Mouse (Mus musculus) intestine, postnatal 0 days (tissue): ENCODE results near the gene Sgsm1. TPM values are rescaled to one million over a fixed set of nuclear protein-coding genes. Genes with fewer than 3 reads are reported as not detected.
A peak's percentile ranks its signal among the peaks of the same experiment; 100 is the strongest.

Experiments
- ATAC-seq: fragments of 200-750 bp; cut with Nextera tagmentation; 2 replicates; pipeline ENCODE4 v1.8.0; 2017; ENCODE audit warnings: mild to moderate bottlenecking, moderate TSS enrichment, moderate library complexity
- H3K27ac ChIP-seq: fragments of 300-500 bp; sonication (generic); 2 replicates; pipeline ENCODE4 v1.5.1; 2014; ENCODE audit warnings: mild to moderate bottlenecking, low read depth, low read length, moderate library complexity
- H3K27me3 ChIP-seq: fragments of 300-500 bp; sonication (generic); replicated peaks from 2 replicates; pipeline ENCODE4 v1.6.1; 2014; ENCODE audit warnings: low read length, mixed read lengths; ENCODE audit not compliant: control insufficient read depth, insufficient read depth
- H3K36me3 ChIP-seq: fragments of 300-500 bp; sonication (generic); 2 replicates; pipeline ENCODE4 v1.6.1; 2014; ENCODE audit warnings: mild to moderate bottlenecking, moderate library complexity; ENCODE audit not compliant: control insufficient read depth, insufficient read depth
- H3K4me1 ChIP-seq: fragments of 300-500 bp; sonication (generic); replicated peaks from 2 replicates; pipeline ENCODE4 v1.6.1; 2014; ENCODE audit warnings: antibody characterized with exemption, low read length, mixed read lengths; ENCODE audit not compliant: control insufficient read depth, insufficient read depth
- H3K4me2 ChIP-seq: fragments of 300-500 bp; sonication (generic); replicated peaks from 2 replicates; pipeline ENCODE4 v1.6.1; 2014; ENCODE audit warnings: low read depth, mild to moderate bottlenecking, moderate library complexity
- H3K4me3 ChIP-seq: fragments of 300-500 bp; sonication (generic); 2 replicates; pipeline ENCODE4 v1.5.1; 2014; ENCODE audit warnings: low read depth, low read length
- H3K9ac ChIP-seq: fragments of 300-500 bp; sonication (generic); 2 replicates; pipeline ENCODE4 v1.6.1; 2014; ENCODE audit warnings: mild to moderate bottlenecking, low read depth, low read length
- H3K9me3 ChIP-seq: fragments of 300-500 bp; sonication (generic); 2 replicates; pipeline ENCODE4 v1.6.1; 2016; ENCODE audit warnings: mixed run types; ENCODE audit not compliant: control insufficient read depth
- CTCF ChIP-seq: sonication (generic); IDR thresholded peaks from 2 replicates; pipeline ENCODE4 v1.5.1; 2016; ENCODE audit warnings: low read depth, mild to moderate bottlenecking, control low read depth, antibody characterized with exemption, moderate library complexity
- WGBS: fragments of 180-500 bp; shearing (Covaris S2); extraction: QIAGEN DNeasy Blood & Tissue Kit; methylation state at CpG from one replicate; pipeline ENCODE4 v1.1.7; 2014; 5-methylcytosine and 5-hydroxymethylcytosine counted together
- polyA plus RNA-seq: library from polyadenylated mRNA; unstranded; fragments of >200 nt; fragmentation: Nextera tagmentation; extraction: Ambion mirVana; gene quantifications from 2 replicates; pipeline ENCODE4 v1.2.1, GENCODE M21; 2015

The Sgsm1 gene
- polyA plus RNA-seq, 1 experiment from 2014 or later: 4.0 TPM

DNA sequence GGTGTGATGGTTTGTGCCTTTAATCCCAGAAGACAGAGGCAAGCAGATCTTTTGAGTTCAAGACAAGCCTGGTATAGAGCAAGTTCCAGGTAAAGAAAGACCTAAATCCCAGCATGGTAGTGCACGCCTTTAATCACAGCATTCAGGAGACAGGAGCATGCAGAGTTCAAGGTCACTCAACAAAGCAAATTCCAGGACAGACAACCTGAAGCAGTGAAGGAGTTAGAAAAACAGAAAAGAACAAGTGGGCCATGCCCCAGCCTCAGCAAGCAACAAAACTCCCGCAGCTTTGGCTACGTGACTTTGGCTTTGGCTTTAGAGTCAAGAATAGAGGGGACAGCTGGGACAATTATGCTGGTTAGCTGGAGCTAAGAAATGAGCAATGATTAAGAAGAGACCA lies 19.6 kb upstream of the Sgsm1 start:
- no peaks in the 10 kb centered on the region for H3K9me3 ChIP-seq

GRCm38 (mm10) chr5:113329463-113329862 lies 18.9 kb upstream of the Sgsm1 start:
- H3K36me3 ChIP-seq: no peaks in the 10 kb centered on the region
- H3K4me1 ChIP-seq: no peaks in the 10 kb centered on the region
- H3K4me2 ChIP-seq: no peak overlapping the region
- no peak overlapping the region for H3K27ac ChIP-seq
- H3K9me3 ChIP-seq: no peaks in the 10 kb centered on the region
- ATAC-seq: no peak
- H3K9ac ChIP-seq: no peak overlapping the region
- no peak for TF ChIP-seq CTCF
- peaks cover 27% of the 10 kb centered on the region for H3K27me3 ChIP-seq
- H3K4me3 ChIP-seq: no peak overlapping the region
- 89% methylated on average over 8 of the region's 8 CpGs for WGBS

More for the DNA sequence above, 19.6 kb upstream of the Sgsm1 start:
- H3K4me3 ChIP-seq: no peak overlapping the region
- H3K9ac ChIP-seq: no peak overlapping the region
- 81% methylated on average over 3 of the region's 3 CpGs for WGBS
- TF ChIP-seq CTCF: no peak
- no peaks in the 10 kb centered on the region for H3K4me1 ChIP-seq
- H3K36me3 ChIP-seq: no peaks in the 10 kb centered on the region
- ATAC-seq: no peak
- no peak overlapping the region for H3K27ac ChIP-seq
- H3K4me2 ChIP-seq: no peak overlapping the region
- peaks cover 28% of the 10 kb centered on the region for H3K27me3 ChIP-seq

- TF ChIP-seq CTCF: no peak
- Histone ChIP-seq H3K36me3 (no peaks in the 10 kb centered on the region), H3K27ac (no peak overlapping the region), H3K9me3 (no peaks in the 10 kb centered on the region), H3K4me2 (peak overlapping the region; percentile 67), H3K9ac (no peak overlapping the region), H3K4me3 (peak overlapping the region; percentile 35), H3K27me3 (peaks cover 15% of the 10 kb centered on the region; the same call in 1 of the 2 replicates), H3K4me1 (no peaks in the 10 kb centered on the region)
- 2% methylated on average over 38 of the region's 38 CpGs for WGBS
- ATAC-seq: peak; percentile 49; the same call in 1 of the 2 replicates
Observed at GRCm38 (mm10) chr5:113323784-113324638, 13.4 kb upstream of the Sgsm1 start.

GRCm38 (mm10) chr5:113313998-113314397 lies 3.4 kb upstream of the Sgsm1 start:
- 2% methylated on average over 24 of the region's 24 CpGs for WGBS
- Histone ChIP-seq H3K36me3 (no peaks in the 10 kb centered on the region), H3K4me2 (no peak overlapping the region), H3K9ac (no peak overlapping the region), H3K4me1 (no peaks in the 10 kb centered on the region), H3K9me3 (no peaks in the 10 kb centered on the region), H3K4me3 (no peak overlapping the region), H3K27me3 (peaks cover 20% of the 10 kb centered on the region), H3K27ac (no peak overlapping the region)
- TF ChIP-seq CTCF: peak; percentile 90
- peak; percentile 39; the same call in 1 of the 2 replicates for ATAC-seq

- H3K4me1 ChIP-seq: no peaks in the 10 kb centered on the region
- H3K9ac ChIP-seq: peak overlapping the region; percentile 54; the same call in 1 of the 2 replicates
- ATAC-seq: no peak
Observed at GRCm38 (mm10) chr5:113309491-113310376, 852 bp downstream of the Sgsm1 start.

More at GRCm38 (mm10) chr5:113309491-113310376, 852 bp downstream of the Sgsm1 start:
- Histone ChIP-seq H3K4me3 (peak overlapping the region; percentile 53), H3K9me3 (no peaks in the 10 kb centered on the region), H3K36me3 (no peaks in the 10 kb centered on the region), H3K27ac (no peak overlapping the region), H3K27me3 (peaks cover 25% of the 10 kb centered on the region), H3K4me2 (peak overlapping the region; percentile 89)
- no peak for TF ChIP-seq CTCF
- WGBS: 60% methylated on average over 22 of the region's 22 CpGs
